Mouse (Mus musculus): ENCODE results near the gene Gm49359. TPM values are rescaled to one million over a fixed set of nuclear protein-coding genes. Genes with fewer than 3 reads are reported as not detected.
"Not testable (repeated sequence)": the region's sequence is repeated elsewhere in the genome, so short reads cannot be mapped to it uniquely, and the experiment has no call there.

The Gm49359 gene
- polyA plus RNA-seq (2015; fragmentation: Nextera tagmentation; extraction: Ambion mirVana), result 9.9 and 10.0 TPM in 2 replicates

- H3K9me3 ChIP-seq; H3K27me3 ChIP-seq (replicated peaks); H3K36me3 ChIP-seq; H3K4me1 ChIP-seq (replicated peaks): not testable (repeated sequence)
- H3K4me2 ChIP-seq (replicated peaks), result peak within 1 kb of the TSS; percentile 41
- peak within 1 kb of the TSS; percentile 58 for H3K4me3 ChIP-seq (replicated peaks)
- WGBS, result under 1% methylated on average over 28 of the region's 28 CpGs
- peak; percentile 100 for ATAC-seq
- H3K27ac ChIP-seq, result peak within 1 kb of the TSS; percentile 71
- H3K9ac ChIP-seq, result peak within 1 kb of the TSS; percentile 74
Measured at GRCm38 (mm10) chr13:62466424-62467334, at the start of gene Gm49359. TSS of gene Gm49359 (minus strand) at chr13:62466832.

DNA sequence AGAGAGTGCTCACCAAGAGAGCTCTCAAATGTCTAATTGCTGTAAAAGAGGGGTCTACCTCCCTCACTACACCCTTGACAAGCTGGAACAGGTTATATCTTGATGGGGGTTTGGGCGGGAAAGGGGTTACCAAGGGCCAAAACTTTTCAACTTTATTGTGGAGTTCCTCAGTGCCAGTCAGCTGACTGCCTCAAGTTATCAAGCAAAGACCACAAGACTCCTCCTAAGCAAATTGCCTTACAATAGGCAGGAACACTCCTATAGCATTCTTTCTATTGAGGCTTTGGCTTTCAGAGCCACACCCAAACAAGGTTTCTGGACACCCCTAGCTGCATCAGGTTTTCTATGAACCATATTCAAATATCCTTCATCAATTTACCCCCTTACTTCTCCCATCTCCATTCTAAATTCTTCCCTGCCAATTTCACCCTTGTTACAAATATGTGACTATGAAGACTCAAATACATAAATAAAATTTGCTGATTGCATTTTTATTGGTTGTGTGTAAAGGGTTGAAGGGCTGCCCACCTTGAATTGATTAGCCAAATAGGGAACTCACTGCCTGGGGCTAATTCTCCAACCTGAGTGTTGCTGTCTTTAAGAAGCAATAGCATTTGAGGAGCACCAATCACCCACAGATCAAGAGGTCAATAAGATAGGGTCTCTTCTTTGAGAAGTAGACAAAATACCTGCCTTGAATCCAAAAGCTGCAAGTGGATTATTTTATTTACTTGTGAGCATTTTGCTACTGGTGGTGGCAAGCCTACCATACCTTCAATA is 44.2 kb upstream of the Gm49359 start:
- H3K9ac ChIP-seq; H3K4me1 ChIP-seq (replicated peaks); H3K27ac ChIP-seq; H3K4me2 ChIP-seq (replicated peaks); H3K36me3 ChIP-seq; ATAC-seq; H3K9me3 ChIP-seq; H3K4me3 ChIP-seq (replicated peaks); H3K27me3 ChIP-seq (replicated peaks): not testable (repeated sequence)
- 89% methylated on average over 1 of the region's 1 CpGs for WGBS

DNA sequence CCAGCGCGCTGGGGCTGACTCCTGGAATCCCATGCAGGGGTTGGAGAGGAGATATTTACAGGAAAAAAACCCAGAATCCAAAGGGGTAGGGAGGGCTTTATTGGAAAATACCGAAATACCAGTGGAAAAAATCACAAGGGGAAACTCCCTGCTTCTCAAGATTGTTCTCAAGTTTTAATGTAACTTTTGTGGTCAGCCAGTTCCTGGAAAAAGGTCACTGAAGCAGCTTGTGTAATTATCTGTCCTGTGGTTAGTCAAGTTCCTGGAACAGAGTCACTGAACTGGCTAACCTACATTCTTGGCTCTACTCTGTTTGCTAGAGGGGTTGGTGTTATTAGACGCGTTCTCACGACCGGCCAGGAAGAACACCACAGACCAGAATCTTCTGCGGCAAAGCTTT is 6.0 kb upstream of the Gm49359 start:
- not testable (repeated sequence) for H3K4me2 ChIP-seq (replicated peaks); H3K4me1 ChIP-seq (replicated peaks); ATAC-seq; H3K9ac ChIP-seq; H3K4me3 ChIP-seq (replicated peaks); H3K27ac ChIP-seq; H3K36me3 ChIP-seq; H3K27me3 ChIP-seq (replicated peaks); H3K9me3 ChIP-seq
- 93% methylated on average over 8 of the region's 8 CpGs for WGBS

- not testable (repeated sequence) for H3K4me1 ChIP-seq (replicated peaks); H3K27me3 ChIP-seq (replicated peaks); H3K27ac ChIP-seq; H3K9ac ChIP-seq; H3K4me2 ChIP-seq (replicated peaks); H3K36me3 ChIP-seq; H3K9me3 ChIP-seq; ATAC-seq; H3K4me3 ChIP-seq (replicated peaks)
Measured at GRCm38 (mm10) chr13:62469947-62470346, 3.3 kb upstream of the Gm49359 start.

Other genes starting within 250 kb of the Gm49359 start
- 5.3 and 5.7 TPM in 2 replicates for gene Gm3604, start 83.7 kb downstream of the Gm49359 start, polyA plus RNA-seq (2015; fragmentation: Nextera tagmentation; extraction: Ambion mirVana)
- not detected in 2 replicates for gene Zfp935, start 91.7 kb upstream of the Gm49359 start, polyA plus RNA-seq (2015; fragmentation: Nextera tagmentation; extraction: Ambion mirVana)
- gene Zfp934, start 104.4 kb upstream of the Gm49359 start, polyA plus RNA-seq (2015; fragmentation: Nextera tagmentation; extraction: Ambion mirVana), result 14.8 and 16.5 TPM in 2 replicates
- gene 6720489N17Rik, start 157.3 kb upstream of the Gm49359 start, polyA plus RNA-seq (2015; fragmentation: Nextera tagmentation; extraction: Ambion mirVana), result 8.5 and 8.8 TPM in 2 replicates

All from intestine, embryonic 15.5 days (tissue).